Mouse (Mus musculus) neutrophil, adult 5-6 weeks (primary cell): ENCODE results near the gene Atg13. TPM values are rescaled to one million over a fixed set of nuclear protein-coding genes. Genes with fewer than 3 reads are reported as not detected.

Source experiments
- ATAC-seq: fragments of 151-379, 151-347 bp; 2 replicates; pipeline ENCODE4 v1.8.0; 2017; ENCODE audit warnings: mild to moderate bottlenecking, moderate TSS enrichment; ENCODE audit not compliant: insufficient number of reproducible peaks, poor library complexity, low FRiP score, severe bottlenecking; ENCODE audit errors: extremely low read depth
- total RNA-seq: library from RNA; stranded (forward); fragments of 200-1000 nt; gene quantifications from 2 replicates; pipeline ENCODE4 v1.2.3, GENCODE M21; 2017

The Atg13 gene
- total RNA-seq, 1 experiment from 2014 or later = 12.7 TPM

DNA sequence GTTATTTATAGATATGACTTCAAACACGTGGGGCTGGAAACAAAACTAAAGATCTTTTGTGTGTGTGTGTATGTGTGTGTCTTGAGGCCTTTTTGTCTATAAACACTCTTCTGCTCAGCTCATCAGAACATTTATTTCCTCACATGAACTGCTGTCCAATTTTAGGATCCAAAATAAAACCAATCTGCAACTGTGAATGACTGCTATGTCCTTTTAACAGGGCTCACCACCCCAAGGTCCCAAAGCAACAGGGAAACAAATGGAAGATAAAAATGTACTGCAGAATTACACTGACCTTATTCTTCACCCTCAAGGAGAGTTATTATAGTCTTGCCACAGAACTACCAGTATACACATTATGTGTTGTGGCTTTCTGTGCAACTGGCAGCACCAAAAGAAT is 11.2 kb downstream of the Atg13 start:
- no peak for ATAC-seq

DNA sequence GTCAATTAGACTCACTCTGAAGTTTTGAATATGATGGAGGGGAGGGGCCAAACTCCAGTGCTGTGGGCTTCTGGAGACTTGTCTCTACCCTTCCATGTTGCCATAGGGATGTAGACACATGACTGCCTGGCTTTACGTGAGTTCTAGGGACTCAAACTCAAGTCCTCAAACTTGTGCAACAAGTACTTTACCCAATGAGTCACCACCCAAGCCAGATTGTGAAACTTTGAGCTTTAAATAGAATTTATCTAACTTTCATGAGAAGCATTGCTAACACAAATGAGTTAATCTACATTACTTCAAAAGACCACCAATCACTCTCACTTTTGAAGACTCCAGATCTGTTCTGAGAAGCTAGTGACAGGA is 14.2 kb downstream of the Atg13 start:
- no peak for ATAC-seq

DNA sequence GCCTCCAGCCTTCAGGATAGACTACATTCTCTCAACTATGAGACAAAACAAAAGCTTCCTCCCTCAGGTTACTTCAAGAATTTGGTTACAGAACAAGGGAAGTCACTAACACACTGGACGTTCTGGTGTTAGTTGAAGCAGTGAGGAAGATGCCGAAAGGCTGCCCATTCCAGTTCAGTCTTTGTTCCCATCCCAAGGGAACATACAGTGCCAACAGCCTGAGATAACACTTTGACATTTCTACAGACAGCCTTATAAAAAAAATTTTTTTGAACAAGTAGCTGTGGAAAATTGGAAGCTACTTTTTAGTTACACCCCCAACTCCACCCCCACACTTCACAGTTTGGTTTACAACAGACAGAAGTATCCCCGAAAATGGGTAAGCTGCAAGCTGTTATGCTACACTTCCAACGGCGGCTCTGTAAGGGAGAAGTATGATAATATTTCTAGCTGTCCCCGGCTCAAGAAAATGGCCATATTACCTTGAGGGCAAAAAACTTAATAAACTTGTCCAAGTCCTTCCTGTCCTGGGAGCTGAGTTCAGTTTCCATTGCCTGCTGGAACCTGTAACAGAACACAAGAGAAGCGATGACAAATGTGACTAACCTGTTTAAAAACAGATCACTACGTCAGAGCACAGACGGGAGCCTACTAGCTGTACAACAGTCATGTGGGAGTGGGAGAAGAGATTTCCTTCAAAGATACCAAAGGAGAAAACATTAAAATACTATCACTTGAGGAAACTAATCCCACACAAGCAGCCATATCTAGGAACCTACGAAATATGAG is 14.7 kb downstream of the Atg13 start:
- ATAC-seq = no peak

DNA sequence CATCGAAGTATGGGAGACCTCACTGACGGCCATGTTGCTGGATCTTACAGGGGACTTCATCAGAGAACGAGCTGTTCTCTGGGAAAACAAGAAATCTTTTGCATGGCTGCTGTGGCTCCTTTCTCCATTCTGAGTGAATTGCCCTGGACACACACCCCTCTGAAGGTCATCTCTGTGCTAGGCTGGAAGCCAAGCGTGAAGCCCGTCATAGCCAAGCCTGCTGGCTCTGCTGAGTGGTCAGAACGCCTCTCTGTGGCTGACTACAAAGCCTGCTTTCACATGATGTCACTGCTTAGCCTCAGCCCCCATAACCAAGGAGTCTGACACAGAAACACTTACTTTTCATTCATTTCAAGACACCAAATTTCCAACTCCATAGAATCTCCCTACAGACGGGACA is 20.9 kb downstream of the Atg13 start:
- ATAC-seq = no peak

DNA sequence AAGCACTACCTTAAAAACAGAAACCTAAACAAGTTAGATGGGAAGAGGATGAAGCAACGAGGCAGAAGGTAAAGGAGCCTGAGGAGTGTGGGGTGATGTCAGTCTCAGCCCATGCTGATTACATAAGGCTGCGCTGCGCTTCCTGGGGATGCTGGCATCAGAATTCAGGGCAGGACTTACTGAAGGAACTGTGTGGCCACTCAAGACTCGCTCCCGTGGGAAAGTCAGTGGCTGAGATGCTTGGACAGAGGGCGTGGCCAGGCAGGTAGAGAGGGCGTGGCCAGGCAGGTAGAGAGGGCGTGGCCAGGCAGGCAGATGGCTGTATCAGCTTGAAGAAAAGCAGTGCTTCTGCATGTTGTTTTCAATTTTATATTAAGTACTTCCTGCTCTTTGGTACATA is 26.5 kb downstream of the Atg13 start:
- ATAC-seq = no peak

DNA sequence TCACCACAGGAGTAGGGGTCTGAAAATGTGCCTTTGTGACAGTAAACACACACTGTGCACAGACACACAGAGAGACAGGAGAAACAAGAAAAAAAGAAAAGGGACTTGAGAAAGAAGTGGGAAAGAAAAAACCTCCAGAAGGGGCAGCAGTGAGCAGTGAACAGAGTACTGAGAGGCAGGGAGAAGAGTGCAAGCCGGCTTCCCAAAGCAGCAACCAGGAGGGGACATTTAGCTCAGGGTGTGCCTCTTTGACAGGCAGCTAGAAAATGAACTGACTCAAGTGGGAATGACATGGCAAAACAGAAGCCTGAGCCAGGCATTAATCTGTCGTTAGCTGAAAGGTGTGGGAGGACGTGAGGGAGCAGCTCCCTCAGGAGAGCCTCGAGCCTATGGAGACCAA is 27.5 kb downstream of the Atg13 start:
- no peak for ATAC-seq

DNA sequence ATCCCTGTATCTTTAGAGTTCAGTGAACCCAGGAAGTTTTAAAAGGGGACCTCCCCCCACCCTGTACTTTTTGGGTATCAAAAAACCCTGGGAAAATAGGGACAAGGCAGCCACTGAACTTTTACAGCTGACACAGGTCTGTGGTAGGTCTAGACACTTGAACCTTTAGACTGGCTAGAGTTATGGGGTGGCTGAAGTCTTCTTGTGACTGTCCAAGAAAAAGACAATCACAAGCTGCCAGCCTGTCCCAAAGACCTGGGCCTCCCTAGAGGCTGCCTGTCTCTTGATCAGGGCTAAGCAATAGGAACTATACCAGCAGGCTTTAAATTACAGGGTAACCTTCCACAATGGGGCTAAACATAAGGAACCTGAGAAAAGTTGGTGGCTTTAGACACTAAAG is 33.4 kb downstream of the Atg13 start:
- ATAC-seq = no peak

DNA sequence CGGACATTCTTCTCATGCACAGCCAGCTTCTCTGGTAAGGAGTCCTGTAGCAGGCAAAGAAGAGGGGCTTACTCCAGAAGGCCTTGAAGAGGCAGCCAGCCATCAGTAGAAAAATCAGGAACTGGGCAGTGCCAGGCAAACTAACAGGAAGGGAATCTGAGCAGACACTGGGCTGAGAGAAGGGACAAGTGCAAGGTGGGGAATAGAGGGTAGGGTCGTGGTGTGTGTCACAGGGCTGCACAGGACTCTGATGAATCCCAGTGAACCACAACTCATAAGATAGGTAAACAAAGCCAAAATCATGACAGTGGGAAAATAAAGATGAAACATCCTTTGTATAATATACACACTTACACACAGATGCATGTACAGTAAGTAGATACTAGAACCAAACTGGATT is 34.0 kb downstream of the Atg13 start:
- no peak for ATAC-seq

DNA sequence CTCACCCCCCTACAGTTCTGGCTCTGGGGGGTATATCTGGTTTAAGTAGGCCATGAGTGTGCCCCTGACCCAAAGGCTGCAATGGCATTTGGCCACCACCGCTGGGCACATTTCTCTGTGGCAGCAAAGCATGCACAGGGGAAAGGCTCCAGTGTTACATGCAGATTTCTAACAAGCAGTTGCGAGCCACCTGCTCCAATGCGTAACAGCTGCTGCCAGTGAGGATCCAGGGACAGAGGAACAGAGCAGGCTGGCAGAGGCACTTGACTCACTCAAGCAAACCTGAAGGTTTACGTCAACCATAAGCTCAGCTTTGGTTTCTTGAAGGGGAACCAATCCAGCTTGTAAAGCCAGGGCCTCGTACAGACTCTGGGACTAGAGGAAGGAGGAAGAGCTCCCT is 35.5 kb downstream of the Atg13 start:
- ATAC-seq = no peak

DNA sequence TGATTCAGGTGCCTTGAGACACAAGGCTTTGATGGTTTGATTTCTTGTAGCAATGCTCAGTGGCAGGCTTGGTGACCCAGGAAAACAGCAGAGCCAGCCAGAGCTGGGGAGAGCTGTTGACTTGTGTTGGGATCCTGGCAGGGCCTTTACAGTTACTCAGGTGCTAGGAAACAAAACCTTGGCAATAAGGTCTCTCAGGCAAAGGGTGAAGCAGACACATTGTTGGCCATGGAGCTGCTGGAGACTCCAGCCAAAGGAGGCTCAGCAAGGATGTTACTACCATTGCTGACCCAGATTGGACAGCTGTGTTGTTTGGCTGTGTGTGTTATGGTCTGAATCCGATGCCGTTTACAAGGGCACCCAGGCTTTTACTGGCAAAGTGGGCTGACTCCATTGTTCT is 36.8 kb downstream of the Atg13 start:
- no peak for ATAC-seq

DNA sequence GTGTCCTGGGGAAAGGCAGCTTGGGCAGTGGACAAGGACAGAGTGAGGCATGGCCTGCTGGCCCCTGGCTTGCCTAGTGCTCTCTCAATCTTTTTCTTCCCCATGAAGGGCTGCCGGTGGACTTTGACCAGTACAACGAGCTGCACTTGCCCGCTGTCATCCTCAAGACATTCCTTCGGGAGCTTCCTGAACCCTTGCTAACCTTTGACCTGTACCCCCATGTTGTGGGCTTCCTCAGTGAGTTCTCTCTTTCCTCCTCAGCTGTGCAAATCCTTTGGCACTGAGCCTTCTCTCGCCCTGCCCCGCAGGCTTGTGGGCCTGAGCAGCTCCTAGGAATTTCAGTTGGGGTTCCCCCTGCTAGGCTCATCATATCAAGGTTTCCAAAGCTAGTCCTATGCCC is 40.3 kb downstream of the Atg13 start:
- no peak for ATAC-seq

DNA sequence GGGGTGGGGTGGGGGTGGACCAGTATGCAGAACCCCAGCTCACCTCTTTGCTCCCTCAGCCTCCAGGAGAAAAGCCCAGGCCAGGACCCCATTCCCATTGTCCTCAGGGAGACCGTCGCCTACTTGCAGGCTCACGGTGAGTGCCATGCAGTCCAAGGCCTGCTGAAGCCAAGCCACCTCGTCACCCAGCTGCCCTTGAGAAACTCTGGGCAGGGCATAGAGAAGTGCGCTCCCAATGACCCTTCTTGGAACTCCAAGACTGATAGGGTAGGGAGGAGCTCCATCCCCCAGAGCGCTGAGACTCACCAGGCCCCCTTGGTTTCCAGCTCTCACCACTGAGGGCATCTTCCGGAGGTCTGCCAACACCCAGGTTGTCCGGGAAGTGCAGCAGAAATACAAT is 41.0 kb downstream of the Atg13 start:
- no peak for ATAC-seq

DNA sequence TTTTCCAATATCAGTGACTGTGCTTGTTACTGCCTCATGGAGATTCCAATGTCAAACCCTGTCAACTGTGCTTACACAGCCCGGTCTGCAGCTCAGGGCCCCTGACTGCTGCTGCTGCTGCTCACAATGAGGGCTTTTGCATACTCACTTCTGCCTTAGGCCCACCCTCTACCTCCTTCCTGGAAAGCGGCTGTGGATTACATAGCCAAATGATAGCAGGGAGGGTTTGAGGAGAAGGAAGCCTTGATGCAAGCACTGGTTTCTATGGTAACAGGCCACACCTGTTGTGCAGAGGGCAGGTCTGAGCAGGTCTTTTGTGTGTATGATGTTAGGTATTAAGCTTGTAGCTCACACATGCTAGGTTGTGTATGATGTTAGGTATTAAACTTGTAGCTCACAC is 42.6 kb downstream of the Atg13 start:
- ATAC-seq = no peak

DNA sequence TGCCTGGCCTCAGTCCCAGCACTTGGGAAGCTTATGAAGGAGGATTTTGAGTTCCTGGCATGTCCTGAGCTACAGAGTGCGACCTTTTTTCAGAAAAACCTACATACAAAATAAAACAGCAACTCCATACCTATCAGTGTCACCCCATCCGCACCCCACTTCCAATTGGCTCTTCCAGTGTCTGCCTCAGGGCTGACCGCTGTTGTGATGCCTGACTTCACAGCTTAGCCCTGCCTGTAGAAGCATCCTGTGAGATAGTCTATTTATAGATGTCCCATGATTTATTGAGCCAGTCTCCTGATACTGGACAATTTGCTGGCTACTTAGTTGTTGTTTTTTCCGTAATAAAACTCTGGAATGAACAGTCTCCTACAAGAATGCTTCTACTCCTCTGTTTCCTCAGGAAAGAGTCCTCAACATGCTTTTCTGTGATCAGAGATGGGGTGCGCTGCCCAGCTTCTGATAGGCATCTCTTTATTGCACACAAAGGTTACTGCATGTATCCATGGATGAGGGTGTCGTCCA is 43.9 kb downstream of the Atg13 start:
- no peak for ATAC-seq

DNA sequence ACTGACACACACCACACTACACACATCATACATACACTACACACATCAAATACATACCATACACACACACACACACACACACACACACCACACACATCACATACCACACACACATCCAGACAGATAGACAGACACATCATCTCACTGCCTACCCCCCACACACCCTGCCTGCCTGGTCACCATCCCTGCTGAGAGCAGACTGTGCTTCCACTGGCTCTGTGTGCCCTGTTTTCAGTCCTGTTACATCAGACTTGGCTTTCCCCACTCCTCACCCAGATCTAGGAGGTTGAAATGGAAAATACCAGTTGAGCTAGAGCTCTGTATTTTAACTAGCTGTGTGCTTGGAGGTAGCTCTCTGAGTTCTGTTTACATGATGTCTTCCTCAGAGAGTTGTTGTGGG is 45.6 kb downstream of the Atg13 start:
- ATAC-seq = no peak

DNA sequence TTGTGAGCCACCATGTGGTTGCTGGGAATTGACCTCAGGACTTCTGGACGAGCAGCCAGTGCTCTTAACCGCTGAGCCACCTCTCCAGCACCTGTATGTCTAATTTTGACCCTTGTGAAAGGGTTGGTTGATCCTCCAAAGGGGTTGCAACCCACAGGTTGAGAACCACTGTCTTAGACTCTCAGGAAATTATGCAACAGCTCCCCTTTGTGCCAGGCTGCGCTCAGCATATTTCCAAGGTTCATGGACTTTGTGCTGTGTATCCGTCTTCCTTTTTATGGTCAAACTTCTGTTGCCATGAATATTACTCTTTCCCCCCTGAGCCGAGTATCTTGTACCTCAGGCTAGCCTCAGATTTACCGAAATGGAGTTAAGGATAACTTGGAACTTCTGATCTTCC is 49.4 kb downstream of the Atg13 start:
- ATAC-seq = no peak

DNA sequence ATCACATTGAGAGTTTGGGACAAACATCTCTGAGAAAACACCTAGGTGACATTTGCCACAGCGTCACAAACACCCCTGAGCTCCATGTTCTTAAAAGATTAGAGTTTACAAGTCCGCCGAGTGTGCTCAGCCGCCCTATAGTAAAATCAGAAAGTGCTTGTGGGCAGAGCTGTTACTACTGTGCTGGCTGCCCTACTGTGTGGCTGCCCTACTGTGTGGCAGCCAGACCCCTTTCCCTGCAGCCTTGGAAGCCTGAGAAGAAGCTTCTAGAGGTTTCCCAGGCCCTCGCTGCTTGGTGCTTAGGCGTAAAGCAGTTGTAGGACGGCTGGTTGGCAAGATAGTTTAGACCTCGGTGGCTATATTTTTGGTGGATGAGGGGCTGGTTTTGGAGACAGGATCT is 50.7 kb downstream of the Atg13 start:
- no peak for ATAC-seq

DNA sequence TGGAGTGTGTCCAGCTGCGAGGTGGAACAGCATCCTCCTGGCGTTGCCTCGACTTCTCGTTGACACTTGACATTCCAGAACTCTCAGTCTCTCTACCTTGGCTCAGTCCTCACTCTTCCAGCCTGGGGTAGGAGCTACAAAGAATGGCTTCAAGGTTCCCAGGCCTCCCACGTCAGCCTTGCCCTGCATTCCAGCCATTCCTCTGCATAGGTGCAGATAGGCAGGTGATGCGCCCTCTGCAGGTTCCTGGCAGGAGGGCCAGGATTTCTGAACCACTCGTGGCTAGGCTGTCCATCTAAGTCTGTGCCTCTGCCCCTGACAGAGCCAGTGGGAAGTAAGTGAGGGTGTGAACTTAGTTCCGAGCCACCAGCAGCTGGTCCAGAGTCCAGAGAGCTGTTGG is 53.6 kb downstream of the Atg13 start:
- no peak for ATAC-seq

DNA sequence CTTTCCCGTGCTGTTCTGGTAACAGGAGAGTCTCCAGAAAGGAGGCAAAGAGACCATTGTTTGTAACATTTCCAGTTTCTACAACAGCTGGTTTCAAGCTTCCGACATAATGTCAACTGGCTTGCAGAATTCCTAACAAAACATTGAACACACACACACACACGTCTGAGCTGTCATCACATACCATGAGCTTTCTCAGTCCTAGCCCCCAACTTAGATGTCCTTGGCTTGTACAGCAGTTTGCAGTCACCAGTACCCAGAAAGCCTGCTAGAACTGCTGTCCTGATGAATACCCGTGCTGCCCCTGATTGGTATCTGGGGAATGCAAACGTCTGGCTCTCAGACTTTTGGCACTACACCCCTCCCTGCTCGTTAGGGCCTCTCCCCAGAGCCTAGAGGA is 54.5 kb downstream of the Atg13 start:
- ATAC-seq = no peak

DNA sequence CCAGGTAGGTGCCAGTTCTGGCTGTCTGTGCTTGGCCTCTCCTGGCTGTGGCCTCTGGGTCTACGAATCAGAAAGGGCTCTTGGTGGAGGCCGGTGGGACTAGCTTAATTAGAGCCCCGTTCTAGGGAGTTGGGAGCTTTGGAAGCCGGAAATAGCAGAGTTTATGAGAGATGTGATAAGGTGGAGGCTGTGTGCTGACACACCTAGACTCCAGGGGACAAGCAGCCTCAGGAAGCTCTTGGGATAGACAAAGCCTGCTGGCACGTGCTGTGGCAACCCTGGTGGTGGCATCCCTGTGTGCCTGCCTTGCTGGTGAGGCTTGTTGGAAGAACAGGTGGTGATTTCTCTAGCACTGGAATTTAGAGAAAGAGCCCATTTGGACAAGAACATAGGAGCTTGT is 55.0 kb downstream of the Atg13 start:
- no peak for ATAC-seq

DNA sequence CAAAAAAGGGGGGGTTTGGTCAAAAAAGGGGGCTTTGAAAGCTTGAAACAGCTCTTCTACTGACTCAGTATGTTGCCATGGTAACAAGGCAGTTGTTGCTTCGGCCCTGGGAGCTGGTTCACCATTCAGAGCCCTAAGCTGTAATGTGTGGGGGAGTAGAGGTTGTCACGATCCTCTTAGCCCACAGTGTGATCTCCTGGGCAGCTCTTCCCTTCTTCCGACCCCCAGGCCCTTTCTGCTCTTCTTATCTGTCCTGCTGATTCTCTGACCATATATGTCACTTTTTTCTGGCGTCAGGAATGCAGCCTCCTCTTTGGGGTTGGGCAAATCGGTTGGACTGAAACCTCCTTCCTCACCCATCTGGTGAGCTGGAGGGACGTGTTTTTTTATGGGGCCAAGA is 57.5 kb downstream of the Atg13 start:
- ATAC-seq = no peak
